Mouse (Mus musculus): ENCODE measurements around the gene Gm49321. TPM values are rescaled to one million over a fixed set of nuclear protein-coding genes. Genes with fewer than 3 reads are reported as not detected.
A peak's percentile ranks its signal among the peaks of the same experiment; 100 is the strongest.

Gene Gm49321
- polyA plus RNA-seq, 1 experiment from 2014 or later: 13.6 TPM

GRCm38 (mm10) chr12:73930266-73930665, 7.2 kb upstream of the Gm49321 start:
- H3K9ac ChIP-seq (ENCODE audit: low read length): no peak overlapping the region
- H3K4me2 ChIP-seq (ENCODE audit: low read length): no peak overlapping the region
- 90% methylated on average over 3 of the region's 3 CpGs for WGBS
- H3K4me3 ChIP-seq (ENCODE audit: low read depth, low read length): no peak overlapping the region
- ATAC-seq: no peak
- H3K9me3 ChIP-seq (replicated peaks; ENCODE audit: control insufficient read depth, low read length): no peaks in the 10 kb centered on the region
- no peak overlapping the region for H3K27ac ChIP-seq (ENCODE audit: low read depth, low read length)
- H3K4me1 ChIP-seq (ENCODE audit: control insufficient read depth, insufficient read depth, low read length): no peaks in the 10 kb centered on the region
- no peak for DNase-seq (ENCODE audit: low spot score)
- H3K27me3 ChIP-seq (replicated peaks; ENCODE audit: control insufficient read depth, insufficient read depth, low read length): no peaks in the 10 kb centered on the region
- peaks cover 59% of the 10 kb centered on the region for H3K36me3 ChIP-seq (ENCODE audit: control insufficient read depth, insufficient read depth, low read length)

GRCm38 (mm10) chr12:73931274-73931673, 6.2 kb upstream of the Gm49321 start:
- no peaks in the 10 kb centered on the region for H3K9me3 ChIP-seq (replicated peaks; ENCODE audit: control insufficient read depth, low read length)
- no peak overlapping the region for H3K27ac ChIP-seq (ENCODE audit: low read depth, low read length)
- H3K4me3 ChIP-seq (ENCODE audit: low read depth, low read length): no peak overlapping the region
- no peak overlapping the region for H3K9ac ChIP-seq (ENCODE audit: low read length)
- H3K4me1 ChIP-seq (ENCODE audit: control insufficient read depth, insufficient read depth, low read length): no peaks in the 10 kb centered on the region
- ATAC-seq: no peak
- H3K4me2 ChIP-seq (ENCODE audit: low read length): no peak overlapping the region
- peaks cover 61% of the 10 kb centered on the region for H3K36me3 ChIP-seq (ENCODE audit: control insufficient read depth, insufficient read depth, low read length)
- no peaks in the 10 kb centered on the region for H3K27me3 ChIP-seq (replicated peaks; ENCODE audit: control insufficient read depth, insufficient read depth, low read length)
- WGBS: 60% methylated on average over 5 of the region's 5 CpGs
- DNase-seq (ENCODE audit: low spot score): peak; percentile 16

- no peak for DNase-seq (ENCODE audit: low spot score)
- ATAC-seq: no peak
- Histone ChIP-seq H3K36me3 (ENCODE audit: control insufficient read depth, insufficient read depth, low read length) (peaks cover 70% of the 10 kb centered on the region), H3K9ac (ENCODE audit: low read length) (no peak overlapping the region), H3K4me3 (ENCODE audit: low read depth, low read length) (no peak overlapping the region), H3K9me3 (replicated peaks; ENCODE audit: control insufficient read depth, low read length) (no peaks in the 10 kb centered on the region), H3K27me3 (replicated peaks; ENCODE audit: control insufficient read depth, insufficient read depth, low read length) (no peaks in the 10 kb centered on the region), H3K4me2 (ENCODE audit: low read length) (no peak overlapping the region), H3K27ac (ENCODE audit: low read depth, low read length) (no peak overlapping the region), H3K4me1 (ENCODE audit: control insufficient read depth, insufficient read depth, low read length) (no peaks in the 10 kb centered on the region)
- WGBS: 88% methylated on average over 2 of the region's 2 CpGs
Observed at GRCm38 (mm10) chr12:73934528-73934927, 2.9 kb upstream of the Gm49321 start.

GRCm38 (mm10) chr12:73939542-73939941, 2.1 kb downstream of the Gm49321 start:
- H3K27ac ChIP-seq (ENCODE audit: low read depth, low read length): no peak overlapping the region
- DNase-seq (ENCODE audit: low spot score) (no peak), ATAC-seq (no peak)
- no peaks in the 10 kb centered on the region for H3K9me3 ChIP-seq (replicated peaks; ENCODE audit: control insufficient read depth, low read length)
- H3K4me1 ChIP-seq (ENCODE audit: control insufficient read depth, insufficient read depth, low read length): no peaks in the 10 kb centered on the region
- H3K4me3 ChIP-seq (ENCODE audit: low read depth, low read length): no peak overlapping the region
- no peaks in the 10 kb centered on the region for H3K27me3 ChIP-seq (replicated peaks; ENCODE audit: control insufficient read depth, insufficient read depth, low read length)
- no peak overlapping the region for H3K4me2 ChIP-seq (ENCODE audit: low read length)
- peaks cover 71% of the 10 kb centered on the region for H3K36me3 ChIP-seq (ENCODE audit: control insufficient read depth, insufficient read depth, low read length)
- 92% methylated on average over 6 of the region's 6 CpGs for WGBS
- H3K9ac ChIP-seq (ENCODE audit: low read length): no peak overlapping the region

GRCm38 (mm10) chr12:73948415-73948814, 11.0 kb downstream of the Gm49321 start:
- no peak overlapping the region for H3K27ac ChIP-seq (ENCODE audit: low read depth, low read length)
- no peak overlapping the region for H3K9ac ChIP-seq (ENCODE audit: low read length)
- ATAC-seq (no peak), DNase-seq (ENCODE audit: low spot score) (no peak)
- H3K9me3 ChIP-seq (replicated peaks; ENCODE audit: control insufficient read depth, low read length): no peaks in the 10 kb centered on the region
- peaks cover 28% of the 10 kb centered on the region for H3K36me3 ChIP-seq (ENCODE audit: control insufficient read depth, insufficient read depth, low read length)
- no peak overlapping the region for H3K4me3 ChIP-seq (ENCODE audit: low read depth, low read length)
- H3K4me2 ChIP-seq (ENCODE audit: low read length): no peak overlapping the region
- no peaks in the 10 kb centered on the region for H3K27me3 ChIP-seq (replicated peaks; ENCODE audit: control insufficient read depth, insufficient read depth, low read length)
- no peaks in the 10 kb centered on the region; the same call in 1 of the 2 replicates for H3K4me1 ChIP-seq (ENCODE audit: control insufficient read depth, insufficient read depth, low read length)
- WGBS: 91% methylated on average over 4 of the region's 4 CpGs

GRCm38 (mm10) chr12:73949318-73950058, 12.0 kb downstream of the Gm49321 start:
- no peaks in the 10 kb centered on the region for H3K9me3 ChIP-seq (replicated peaks; ENCODE audit: control insufficient read depth, low read length)
- no peaks in the 10 kb centered on the region; the same call in 1 of the 2 replicates for H3K4me1 ChIP-seq (ENCODE audit: control insufficient read depth, insufficient read depth, low read length)
- peak; percentile 74 for DNase-seq (ENCODE audit: low spot score)
- no peaks in the 10 kb centered on the region for H3K27me3 ChIP-seq (replicated peaks; ENCODE audit: control insufficient read depth, insufficient read depth, low read length)
- H3K4me3 ChIP-seq (ENCODE audit: low read depth, low read length): peak overlapping the region; percentile 37
- peaks cover 19% of the 10 kb centered on the region for H3K36me3 ChIP-seq (ENCODE audit: control insufficient read depth, insufficient read depth, low read length)
- H3K9ac ChIP-seq (ENCODE audit: low read length): peak overlapping the region; percentile 66
- peak; percentile 87 for ATAC-seq
- WGBS: 3% methylated on average over 46 of the region's 46 CpGs
- H3K27ac ChIP-seq (ENCODE audit: low read depth, low read length): no peak overlapping the region
- H3K4me2 ChIP-seq (ENCODE audit: low read length): peak overlapping the region; percentile 78

GRCm38 (mm10) chr12:73952879-73953278, 15.4 kb downstream of the Gm49321 start:
- Histone ChIP-seq H3K27me3 (replicated peaks; ENCODE audit: control insufficient read depth, insufficient read depth, low read length) (no peaks in the 10 kb centered on the region), H3K36me3 (ENCODE audit: control insufficient read depth, insufficient read depth, low read length) (0 out of 2 replicates have a peak, but pooled peaks cover 4% of the 10 kb centered on the region), H3K27ac (ENCODE audit: low read depth, low read length) (no peak overlapping the region), H3K4me2 (ENCODE audit: low read length) (peak overlapping the region; percentile 47), H3K9me3 (replicated peaks; ENCODE audit: control insufficient read depth, low read length) (no peaks in the 10 kb centered on the region), H3K4me1 (ENCODE audit: control insufficient read depth, insufficient read depth, low read length) (no peaks in the 10 kb centered on the region; the same call in 1 of the 2 replicates), H3K9ac (ENCODE audit: low read length) (peak overlapping the region; percentile 23; the same call in 1 of the 2 replicates), H3K4me3 (ENCODE audit: low read depth, low read length) (peak overlapping the region; percentile 20)
- peak; percentile 67 for DNase-seq (ENCODE audit: low spot score)
- WGBS: 8% methylated on average over 15 of the region's 15 CpGs
- peak; percentile 49; the same call in 1 of the 2 replicates for ATAC-seq

GRCm38 (mm10) chr12:73953420-73954186, 16.1 kb downstream of the Gm49321 start:
- H3K36me3 ChIP-seq (ENCODE audit: control insufficient read depth, insufficient read depth, low read length): 0 out of 2 replicates have a peak, but pooled peaks cover 2% of the 10 kb centered on the region
- H3K4me3 ChIP-seq (ENCODE audit: low read depth, low read length): peak overlapping the region; percentile 20
- DNase-seq (ENCODE audit: low spot score): no peak
- no peak for ATAC-seq
- H3K27ac ChIP-seq (ENCODE audit: low read depth, low read length): no peak overlapping the region
- WGBS: 51% methylated on average over 14 of the region's 14 CpGs
- no peaks in the 10 kb centered on the region; the same call in 1 of the 2 replicates for H3K4me1 ChIP-seq (ENCODE audit: control insufficient read depth, insufficient read depth, low read length)
- H3K9ac ChIP-seq (ENCODE audit: low read length): peak overlapping the region; percentile 23; the same call in 1 of the 2 replicates
- H3K4me2 ChIP-seq (ENCODE audit: low read length): peak overlapping the region; percentile 47
- H3K27me3 ChIP-seq (replicated peaks; ENCODE audit: control insufficient read depth, insufficient read depth, low read length): no peaks in the 10 kb centered on the region
- H3K9me3 ChIP-seq (replicated peaks; ENCODE audit: control insufficient read depth, low read length): no peaks in the 10 kb centered on the region

Data from forebrain, embryonic 14.5 days (tissue).